Mouse (Mus musculus) C2C12 (cell line): ENCODE data around the gene Gpr83.

Source experiments
- CTCF ChIP-seq: IDR thresholded peaks from one replicate; pipeline ENCODE4 v1.5.1; 2011; ENCODE audit not compliant: control insufficient read depth, insufficient read depth, insufficient read length
- MYOG ChIP-seq: IDR thresholded peaks from one replicate; pipeline ENCODE4 v1.6.1; 2011; ENCODE audit not compliant: control insufficient read depth, insufficient read length; ENCODE audit errors: extremely low read depth
- USF1 ChIP-seq: IDR thresholded peaks from one replicate; pipeline ENCODE4 v1.6.1; 2011; ENCODE audit warnings: low read depth, mild to moderate bottlenecking, control low read depth, moderate library complexity

- TF ChIP-seq CTCF (no peak), USF1 (no peak), MYOG (no peak)
These were observed 28.0 kb upstream of the Gpr83 start for GRCm38 (mm10) chr9:14832046-14832445.
